In genomic region chr5:124077856-124078460, GRCm38 (mm10) we compare ENCODE assay signal across 14 mouse cellular contexts. TPM values are rescaled to one million over a fixed set of nuclear protein-coding genes. Genes with fewer than 3 reads are reported as not detected.
DNase-seq lines count a peak whose midpoint lies in the region; ATAC-seq and TF ChIP-seq lines count a peak whose summit lies in the region.
"Had no signal": no experiment of that assay in that cellular context is flagged by ENCODE, and none has a peak within 500 bp of the region (broad histone marks: within the 10 kb centered on the region; RNA-seq: fewer than 3 reads in every experiment).

No protein-coding gene starts in this region.

- no peaks in the 10 kb centered on the region for H3K36me3 ChIP-seq in intestine, embryonic 16.5 days (ENCODE audit: control insufficient read depth, insufficient read depth, low read length)
- H3K36me3 ChIP-seq in intestine, embryonic 15.5 days = no peaks in the 10 kb centered on the region
- H3K36me3 ChIP-seq in spleen, adult 2 months (ENCODE audit: control insufficient read depth, insufficient read depth, low read length) = no peaks in the 10 kb centered on the region
- H3K36me3 ChIP-seq in limb, embryonic 14.5 days (ENCODE audit: control insufficient read depth, insufficient read depth, low read length) = no peaks in the 10 kb centered on the region
- H3K36me3 ChIP-seq: heart, embryonic 10.5 days had no signal

- H3K9ac ChIP-seq in intestine, embryonic 16.5 days (ENCODE audit: low read depth, low read length) = peak overlapping the region; percentile 19; the same call in 1 of the 2 replicates
- H3K9ac ChIP-seq in intestine, embryonic 15.5 days = no peak overlapping the region
- H3K9ac ChIP-seq in limb, embryonic 14.5 days (ENCODE audit: low read depth, low read length, severe bottlenecking) = peak overlapping the region; percentile 12; the same call in 1 of the 2 replicates
- H3K9ac ChIP-seq: liver, embryonic 14.5 days had no signal

- H3K4me1 ChIP-seq in intestine, embryonic 16.5 days (ENCODE audit: control insufficient read depth, insufficient read depth, low read length) = peaks cover 25% of the 10 kb centered on the region
- H3K4me1 ChIP-seq in intestine, embryonic 15.5 days (replicated peaks) = peaks cover 33% of the 10 kb centered on the region
- H3K4me1 ChIP-seq in spleen, adult 2 months (ENCODE audit: control insufficient read depth, insufficient read depth, insufficient read length) = peaks cover 30% of the 10 kb centered on the region; the same call in 1 of the 2 replicates
- peaks cover 9% of the 10 kb centered on the region; the same call in 1 of the 2 replicates for H3K4me1 ChIP-seq in limb, embryonic 14.5 days (ENCODE audit: control insufficient read depth, insufficient read depth, low read length)

- WGBS in intestine, embryonic 16.5 days = 56% methylated on average over 6 of the region's 6 CpGs
- 52% methylated on average over 6 of the region's 6 CpGs for WGBS in intestine, embryonic 15.5 days
- WGBS in spleen, adult 2 months = 62% methylated on average over 6 of the region's 6 CpGs
- 60% methylated on average over 6 of the region's 6 CpGs for WGBS in limb, embryonic 14.5 days

- no peak overlapping the region for H3K4me2 ChIP-seq in intestine, embryonic 16.5 days (ENCODE audit: low read depth, low read length)
- no peak overlapping the region for H3K4me2 ChIP-seq in intestine, embryonic 15.5 days (replicated peaks)
- H3K4me2 ChIP-seq in limb, embryonic 14.5 days (replicated peaks; ENCODE audit: low read depth, low read length, severe bottlenecking) = no peak overlapping the region; the same call in 1 of the 2 replicates

- no peak for ATAC-seq in intestine, embryonic 16.5 days
- no peak for ATAC-seq in intestine, embryonic 15.5 days
- ATAC-seq in limb, embryonic 14.5 days (ENCODE audit: low FRiP score, low read depth) = no peak
- ATAC-seq in activated CD4-positive, CD25-positive, alpha-beta regulatory T cell, adult 4 months = no peak
- ATAC-seq: intestine, postnatal 0 days had no signal

- no peak for TF ChIP-seq CTCF in spleen, adult 2 months (IDR thresholded peaks at IDR 0.05; ENCODE audit: extremely low read depth, insufficient read depth, insufficient read length, insufficient replicate concordance)

- H3K4me3 ChIP-seq in intestine, embryonic 16.5 days (ENCODE audit: low read length) = no peak overlapping the region
- no peak overlapping the region for H3K4me3 ChIP-seq in intestine, embryonic 15.5 days (replicated peaks)
- no peak overlapping the region; the same call in 1 of the 2 replicates for H3K4me3 ChIP-seq in spleen, adult 2 months (ENCODE audit: extremely low read depth, insufficient read depth, insufficient read length)
- no peak overlapping the region for H3K4me3 ChIP-seq in limb, embryonic 14.5 days (replicated peaks; ENCODE audit: low read length)
- H3K4me3 ChIP-seq: heart, embryonic 10.5 days had no signal

- DNase-seq in spleen, adult 2 months (ENCODE audit: low read depth in 1 of 2, low spot score in 2 of 2) = no peak
- no peak for DNase-seq in spleen, adult 12 weeks (ENCODE audit: low spot score)
- no peak for DNase-seq in limb, embryonic 14.5 days (ENCODE audit: low spot score)
- DNase-seq in thymus, postnatal 4 days = peak; percentile 70
- no peak for DNase-seq in c-Kit-positive CD71-positive TER-119-positive erythroid progenitor cells, embryonic 14.5 days (ENCODE audit: low spot score)
- DNase-seq: adrenal gland, postnatal 14 days; B cell, adult 2 months; cerebellum, adult 2 months had no signal

- H3K27ac ChIP-seq in intestine, embryonic 16.5 days (ENCODE audit: low read length) = no peak overlapping the region; the same call in 1 of the 2 replicates
- no peak overlapping the region for H3K27ac ChIP-seq in intestine, embryonic 15.5 days
- H3K27ac ChIP-seq in spleen, adult 2 months (ENCODE audit: insufficient read depth, low read length) = peak overlapping the region; percentile 66
- no peak overlapping the region for H3K27ac ChIP-seq in limb, embryonic 14.5 days (replicated peaks; ENCODE audit: low read depth, low read length)
- H3K27ac ChIP-seq: heart, embryonic 10.5 days; liver, embryonic 14.5 days had no signal

- TF ChIP-seq POLR2A in spleen, adult 2 months (IDR thresholded peaks at IDR 0.05; ENCODE audit: low read depth, low read length) = no peak
- TF ChIP-seq POLR2A in limb, embryonic 14.5 days (IDR thresholded peaks at IDR 0.05; ENCODE audit: borderline replicate concordance, extremely low read depth, insufficient read depth, insufficient read length) = no peak

- no peaks in the 10 kb centered on the region for H3K27me3 ChIP-seq in intestine, embryonic 16.5 days (replicated peaks; ENCODE audit: control insufficient read depth, insufficient read depth, low read length)
- no peaks in the 10 kb centered on the region for H3K27me3 ChIP-seq in intestine, embryonic 15.5 days (replicated peaks)
- H3K27me3 ChIP-seq in spleen, adult 2 months (ENCODE audit: control insufficient read depth, insufficient read depth, low read length) = no peaks in the 10 kb centered on the region
- no peaks in the 10 kb centered on the region for H3K27me3 ChIP-seq in limb, embryonic 14.5 days (ENCODE audit: control insufficient read depth, insufficient read depth, low read length)

- no peaks in the 10 kb centered on the region for H3K9me3 ChIP-seq in intestine, embryonic 16.5 days (ENCODE audit: control insufficient read depth, low read length)
- H3K9me3 ChIP-seq in intestine, embryonic 15.5 days = no peaks in the 10 kb centered on the region
- H3K9me3 ChIP-seq in limb, embryonic 14.5 days (ENCODE audit: control insufficient read depth, low read length) = no peaks in the 10 kb centered on the region
- H3K9me3 ChIP-seq: heart, embryonic 10.5 days had no signal

RNA-seq across cellular contexts. Expression of gene Abcb9, which starts 17.6 kb away (rescaled TPM):
- 2.5 and 3.2 TPM in 2 replicates for polyA plus RNA-seq in intestine, embryonic 16.5 days (2015; fragmentation: Nextera tagmentation; extraction: Ambion mirVana)
- 2.3 and 2.5 TPM in 2 replicates for polyA plus RNA-seq in intestine, embryonic 15.5 days (2015; fragmentation: Nextera tagmentation; extraction: Ambion mirVana)
- 7.0 and 7.8 TPM in 2 replicates for polyA plus RNA-seq in spleen, adult 2 months (2012; rRNA removed)
- 2.6 and 3.8 TPM in 2 replicates for polyA plus RNA-seq in limb, embryonic 14.5 days (2012; rRNA removed)
- polyA plus RNA-seq in limb, embryonic 14.5 days (2014; fragmentation: Nextera tagmentation; extraction: Ambion mirVana) = 2.2 and 3.4 TPM in 2 replicates
- polyA plus RNA-seq in activated CD4-positive, CD25-positive, alpha-beta regulatory T cell, adult 4 months (2017; shearing (Covaris generic)) = 10 to 100 TPM; 12.0 to 23.4 TPM

RNA-seq across cellular contexts. Expression of gene Ogfod2, which starts 34.1 kb away (rescaled TPM):
- 30.5 and 33.6 TPM in 2 replicates for polyA plus RNA-seq in intestine, embryonic 16.5 days (2015; fragmentation: Nextera tagmentation; extraction: Ambion mirVana)
- polyA plus RNA-seq in intestine, embryonic 15.5 days (2015; fragmentation: Nextera tagmentation; extraction: Ambion mirVana) = 26.3 and 29.2 TPM in 2 replicates
- polyA plus RNA-seq in spleen, adult 2 months (2012; rRNA removed) = 35.5 and 52.0 TPM in 2 replicates
- 26.5 and 42.0 TPM in 2 replicates for polyA plus RNA-seq in limb, embryonic 14.5 days (2012; rRNA removed)
- 14.2 and 16.4 TPM in 2 replicates for polyA plus RNA-seq in limb, embryonic 14.5 days (2014; fragmentation: Nextera tagmentation; extraction: Ambion mirVana)
- polyA plus RNA-seq in activated CD4-positive, CD25-positive, alpha-beta regulatory T cell, adult 4 months (2017; shearing (Covaris generic)) = 10 to 100 TPM; 16.3 to 21.2 TPM

RNA-seq across cellular contexts. Expression of gene Arl6ip4, which starts 37.9 kb away (rescaled TPM):
- 78.1 and 84.8 TPM in 2 replicates for polyA plus RNA-seq in intestine, embryonic 16.5 days (2015; fragmentation: Nextera tagmentation; extraction: Ambion mirVana)
- 90.8 and 95.4 TPM in 2 replicates for polyA plus RNA-seq in intestine, embryonic 15.5 days (2015; fragmentation: Nextera tagmentation; extraction: Ambion mirVana)
- polyA plus RNA-seq in spleen, adult 2 months (2012; rRNA removed) = 28.2 and 36.0 TPM in 2 replicates
- 67.6 and 95.1 TPM in 2 replicates for polyA plus RNA-seq in limb, embryonic 14.5 days (2012; rRNA removed)
- 88.3 and 94.9 TPM in 2 replicates for polyA plus RNA-seq in limb, embryonic 14.5 days (2014; fragmentation: Nextera tagmentation; extraction: Ambion mirVana)
- 10 to 100 TPM; 59.1 to 76.7 TPM for polyA plus RNA-seq in activated CD4-positive, CD25-positive, alpha-beta regulatory T cell, adult 4 months (2017; shearing (Covaris generic))

RNA-seq across cellular contexts. Expression of gene Vps37b, which starts 45.9 kb away (rescaled TPM):
- 25.7 and 27.1 TPM in 2 replicates for polyA plus RNA-seq in intestine, embryonic 16.5 days (2015; fragmentation: Nextera tagmentation; extraction: Ambion mirVana)
- 28.2 and 28.8 TPM in 2 replicates for polyA plus RNA-seq in intestine, embryonic 15.5 days (2015; fragmentation: Nextera tagmentation; extraction: Ambion mirVana)
- polyA plus RNA-seq in spleen, adult 2 months (2012; rRNA removed) = 58.1 and 72.8 TPM in 2 replicates
- polyA plus RNA-seq in limb, embryonic 14.5 days (2012; rRNA removed) = 44.2 and 54.9 TPM in 2 replicates
- 29.3 and 34.4 TPM in 2 replicates for polyA plus RNA-seq in limb, embryonic 14.5 days (2014; fragmentation: Nextera tagmentation; extraction: Ambion mirVana)
- polyA plus RNA-seq in activated CD4-positive, CD25-positive, alpha-beta regulatory T cell, adult 4 months (2017; shearing (Covaris generic)) = 10 to 100 TPM; 17.6 to 22.8 TPM
